Mouse (Mus musculus): ENCODE data around the gene Dner.

GRCm38 (mm10) chr1:84367733-84368132, 328.3 kb downstream of the Dner start:
- TF ChIP-seq CTCF (IDR thresholded peaks at IDR 0.05; ENCODE audit: low read depth, low read length) = no peak
- no peak for TF ChIP-seq POLR2A (IDR thresholded peaks at IDR 0.05; ENCODE audit: borderline replicate concordance, low read depth, low read length)

All from bone marrow macrophage, adult 2 months (primary cell).